Mouse (Mus musculus) embryonic stem cell, embryonic (primary cell): Measurements from ENCODE around the gene Rnf145.

Source experiments
- CTCF ChIA-PET, 4 experiments: fragments of 300-600 bp in 2 of 4; fragments of 350-600 bp in 2 of 4; sonication (Branson Sonifier 250); formaldehyde crosslinking; loops; one replicate each; lab custom pipeline; 2022; ENCODE audit warnings: inconsistent platforms in 2 of 4; lab: Charles Lee
- POLR2A ChIA-PET, 4 experiments: fragments of 300-600 bp in 2 of 4; fragments of 350-600 bp in 2 of 4; sonication (Branson Sonifier 250); formaldehyde crosslinking; loops; one replicate each; lab custom pipeline; 2022; ENCODE audit warnings: antibody characterized with exemption in 4 of 4, inconsistent platforms in 1 of 4; lab: Charles Lee

Gene Rnf145

GRCm38 (mm10) chr11:44543593-44543992 is 24.8 kb downstream of the Rnf145 start:
- ChIA-PET CTCF (interaction anchor here in 1 of 4 experiments (1.7 kb wide), 1 partner anchor 8 kb away, joined by 3 read pairs; no protein-coding TSS in a partner anchor), POLR2A (interaction anchor here in 2 of 4 experiments (0.6 to 1.3 kb wide), 4 partner anchors 14 to 1237 kb away, joined by 3 to 4 read pairs (median 3); no protein-coding TSS in a partner anchor)

GRCm38 (mm10) chr11:44543996-44544395 is 25.2 kb downstream of the Rnf145 start:
- CTCF ChIA-PET = interaction anchor here in 1 of 4 experiments (0.7 kb wide), 1 partner anchor 1575 kb away, joined by 3 read pairs; no protein-coding TSS in a partner anchor
- POLR2A ChIA-PET = interaction anchor here in 3 of 4 experiments (0.5 to 1.3 kb wide), 4 partner anchors 14 to 812 kb away, joined by 3 to 4 read pairs (median 3); no protein-coding TSS in a partner anchor

- ChIA-PET POLR2A (interaction anchor here in 2 of 4 experiments (0.7 to 1.4 kb wide), 3 partner anchors 16 to 147 kb away, joined by 3 to 4 read pairs (median 3); no protein-coding TSS in a partner anchor), CTCF (no interaction called here)
These were observed 26.4 kb downstream of the Rnf145 start for GRCm38 (mm10) chr11:44545181-44545580.

- ChIA-PET CTCF (interaction anchor here in 1 of 4 experiments (1.3 kb wide), 1 partner anchor 35 kb away, joined by 4 read pairs; no protein-coding TSS in a partner anchor), POLR2A (interaction anchor here in 2 of 4 experiments (0.8 to 1.5 kb wide), 5 partner anchors 9 to 148 kb away, joined by 3 to 8 read pairs (median 4); no protein-coding TSS in a partner anchor)
These were observed 27.5 kb downstream of the Rnf145 start for GRCm38 (mm10) chr11:44546250-44546649.

GRCm38 (mm10) chr11:44547651-44548196 is 29.0 kb downstream of the Rnf145 start:
- POLR2A ChIA-PET = interaction anchor here in 1 of 4 experiments (1.0 to 1.4 kb wide), 2 partner anchors 13 to 18 kb away, joined by 3 to 4 read pairs; no protein-coding TSS in a partner anchor

GRCm38 (mm10) chr11:44548816-44549215 is 30.1 kb downstream of the Rnf145 start:
- CTCF ChIA-PET = interaction anchor here in 1 of 4 experiments (3.3 kb wide), 1 partner anchor 32 kb away, joined by 11 read pairs; no protein-coding TSS in a partner anchor
- POLR2A ChIA-PET = interaction anchor here in 1 of 4 experiments (1.2 kb wide), 1 partner anchor 78 kb away, joined by 3 read pairs; the partner anchor contains the start of gene Ublcp1

More at GRCm38 (mm10) chr11:44547651-44548196, 29.0 kb downstream of the Rnf145 start:
- CTCF ChIA-PET = interaction anchor here in 1 of 4 experiments (1.3 kb wide), 1 partner anchor 34 kb away, joined by 4 read pairs; no protein-coding TSS in a partner anchor

GRCm38 (mm10) chr11:44549511-44550278 is 30.9 kb downstream of the Rnf145 start:
- POLR2A ChIA-PET = interaction anchor here in 2 of 4 experiments (0.9 to 2.1 kb wide), 6 partner anchors 8 to 79 kb away, joined by 3 to 6 read pairs (median 4); partner anchors contain the start of gene Ublcp1 (in 1 of the 2)
- CTCF ChIA-PET = interaction anchor here in 3 of 4 experiments (0.5 to 3.3 kb wide), 7 partner anchors 13 to 63 kb away, joined by 3 to 16 read pairs (median 4); no protein-coding TSS in a partner anchor

- CTCF ChIA-PET = interaction anchor here (0.5 to 3.3 kb wide), 16 partner anchors 8 to 329 kb away, joined by 3 to 11 read pairs (median 3); partner anchors contain the start of gene Ublcp1 (in 1 of the 4)
- POLR2A ChIA-PET = interaction anchor here (0.6 to 2.1 kb wide), 9 partner anchors 9 to 31 kb away, joined by 3 to 6 read pairs (median 4); no protein-coding TSS in a partner anchor
These were observed 32.2 kb downstream of the Rnf145 start for GRCm38 (mm10) chr11:44550996-44551395.

GRCm38 (mm10) chr11:44554339-44554738 is 35.6 kb downstream of the Rnf145 start:
- CTCF ChIA-PET = no interaction called here

GRCm38 (mm10) chr11:44558521-44558920 is 39.8 kb downstream of the Rnf145 start:
- ChIA-PET POLR2A (interaction anchor here in 1 of 4 experiments (0.7 to 1.3 kb wide), 3 partner anchors 9 to 15 kb away, joined by 3 to 4 read pairs (median 3); no protein-coding TSS in a partner anchor), CTCF (no interaction called here)

More at GRCm38 (mm10) chr11:44554339-44554738, 35.6 kb downstream of the Rnf145 start:
- POLR2A ChIA-PET = no interaction called here

GRCm38 (mm10) chr11:44559466-44559865 is 40.7 kb downstream of the Rnf145 start:
- POLR2A ChIA-PET = interaction anchor here in 1 of 4 experiments (0.6 to 1.2 kb wide), 3 partner anchors 10 to 19 kb away, joined by 3 read pairs; no protein-coding TSS in a partner anchor
- CTCF ChIA-PET = no interaction called here

- CTCF ChIA-PET = interaction anchor here in 1 of 4 experiments (1.1 kb wide), 1 partner anchor 21 kb away, joined by 3 read pairs; no protein-coding TSS in a partner anchor
- POLR2A ChIA-PET = interaction anchor here in 1 of 4 experiments (1.0 to 1.1 kb wide), 2 partner anchors 9 to 13 kb away, joined by 3 read pairs; no protein-coding TSS in a partner anchor
These were observed 41.6 kb downstream of the Rnf145 start for GRCm38 (mm10) chr11:44560396-44560795.

- ChIA-PET POLR2A (interaction anchor here in 1 of 4 experiments (0.6 kb wide), 1 partner anchor 245 kb away, joined by 3 read pairs; no protein-coding TSS in a partner anchor), CTCF (interaction anchor here in 1 of 4 experiments (1.2 kb wide), 1 partner anchor 20 kb away, joined by 6 read pairs; no protein-coding TSS in a partner anchor)
These were observed 42.8 kb downstream of the Rnf145 start for GRCm38 (mm10) chr11:44561476-44562015.

GRCm38 (mm10) chr11:44562389-44563135 is 43.8 kb downstream of the Rnf145 start:
- ChIA-PET CTCF (interaction anchor here in 1 of 4 experiments (1.2 kb wide), 1 partner anchor 19 kb away, joined by 6 read pairs; no protein-coding TSS in a partner anchor), POLR2A (interaction anchor here in 2 of 4 experiments (0.5 to 1.2 kb wide), 3 partner anchors 23 to 244 kb away, joined by 3 to 4 read pairs (median 3); no protein-coding TSS in a partner anchor)

GRCm38 (mm10) chr11:44564245-44564864 is 45.6 kb downstream of the Rnf145 start:
- ChIA-PET CTCF (interaction anchor here in 1 of 4 experiments (1.3 kb wide), 1 partner anchor 13 kb away, joined by 3 read pairs; no protein-coding TSS in a partner anchor), POLR2A (interaction anchor here in 1 of 4 experiments (1.2 kb wide), 1 partner anchor 14 kb away, joined by 6 read pairs; no protein-coding TSS in a partner anchor)

- CTCF ChIA-PET = no interaction called here
- POLR2A ChIA-PET = interaction anchor here in 1 of 4 experiments (1.0 kb wide), 1 partner anchor 9 kb away, joined by 3 read pairs; no protein-coding TSS in a partner anchor
These were observed 46.2 kb downstream of the Rnf145 start for GRCm38 (mm10) chr11:44564940-44565339.
